Mouse (Mus musculus) C2C12 (cell line): Measurements from ENCODE around the gene Scn2b.

Experiments
- CEBPB ChIP-seq: IDR thresholded peaks from one replicate; pipeline ENCODE4 v1.6.1; 2011; ENCODE audit warnings: low read depth, mild to moderate bottlenecking, control low read depth, moderate library complexity
- CTCF ChIP-seq: IDR thresholded peaks from one replicate; pipeline ENCODE4 v1.5.1; 2011; ENCODE audit not compliant: control insufficient read depth, insufficient read depth, insufficient read length
- MAX ChIP-seq: IDR thresholded peaks from one replicate; pipeline ENCODE4 v1.6.1; 2011; ENCODE audit warnings: mild to moderate bottlenecking, control low read depth
- MYOD1 ChIP-seq: IDR thresholded peaks from one replicate; pipeline ENCODE4 v1.6.1; 2011; ENCODE audit warnings: low read depth; ENCODE audit not compliant: control insufficient read depth, insufficient read length
- MYOG ChIP-seq: IDR thresholded peaks from one replicate; pipeline ENCODE4 v1.6.1; 2011; ENCODE audit not compliant: control insufficient read depth, insufficient read length; ENCODE audit errors: extremely low read depth
- USF1 ChIP-seq: IDR thresholded peaks from one replicate; pipeline ENCODE4 v1.6.1; 2011; ENCODE audit warnings: low read depth, mild to moderate bottlenecking, control low read depth, moderate library complexity

DNA sequence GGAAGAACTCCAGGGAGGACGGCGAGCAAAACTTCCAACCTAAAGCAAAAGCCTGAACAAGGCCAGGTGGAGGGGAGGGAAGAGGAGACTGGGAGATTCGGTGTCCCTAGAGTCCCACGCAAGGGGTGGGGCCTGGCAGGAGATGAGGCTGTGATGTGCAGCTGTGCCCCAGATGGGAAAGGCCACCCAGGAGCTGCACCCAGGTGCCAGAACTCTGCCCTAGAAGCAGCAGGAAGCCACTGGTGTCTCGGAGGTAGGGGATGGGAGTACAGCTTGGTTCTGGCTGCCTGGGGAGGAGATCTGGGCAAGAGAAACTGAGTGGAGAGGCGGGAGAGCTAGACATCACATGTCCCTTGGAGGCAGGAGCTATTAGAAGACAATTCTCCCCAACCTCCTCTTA is 3.4 kb downstream of the Scn2b start:
- TF ChIP-seq CTCF = no peak
- TF ChIP-seq MAX = no peak
- no peak for TF ChIP-seq MYOD1
- TF ChIP-seq CEBPB = no peak
- no peak for TF ChIP-seq MYOG
- no peak for TF ChIP-seq USF1
